Mouse (Mus musculus): Measurements from ENCODE around the gene Gm14851. TPM values are rescaled to one million over a fixed set of nuclear protein-coding genes. Genes with fewer than 3 reads are reported as not detected.
"Not testable (repeated sequence)": the region's sequence is repeated elsewhere in the genome, so short reads cannot be mapped to it uniquely, and the experiment has no call there.

The Gm14851 gene
- total RNA-seq (2014; rRNA removed) (not detected in 2 replicates), polyA plus RNA-seq (2015; fragmentation: Nextera tagmentation; extraction: Ambion mirVana) (not detected in 2 replicates)

- not testable (repeated sequence) for H3K4me3 ChIP-seq (ENCODE audit: low read depth, low read length); ATAC-seq; H3K27me3 ChIP-seq (ENCODE audit: insufficient read depth, low read length); H3K4me2 ChIP-seq (ENCODE audit: low read depth); DNase-seq; H3K9me3 ChIP-seq (ENCODE audit: low read length); H3K36me3 ChIP-seq (ENCODE audit: insufficient read depth); H3K9ac ChIP-seq; H3K4me1 ChIP-seq (ENCODE audit: insufficient read depth); H3K27ac ChIP-seq (ENCODE audit: low read depth, low read length)
- WGBS = no CpG with 5 or more reads among the region's 2 CpGs
Observed at GRCm38 (mm10) chr8:21095950-21096349, at the start of gene Gm14851. Gene Gm14851, minus strand, starts transcription at chr8:21096050.

DNA sequence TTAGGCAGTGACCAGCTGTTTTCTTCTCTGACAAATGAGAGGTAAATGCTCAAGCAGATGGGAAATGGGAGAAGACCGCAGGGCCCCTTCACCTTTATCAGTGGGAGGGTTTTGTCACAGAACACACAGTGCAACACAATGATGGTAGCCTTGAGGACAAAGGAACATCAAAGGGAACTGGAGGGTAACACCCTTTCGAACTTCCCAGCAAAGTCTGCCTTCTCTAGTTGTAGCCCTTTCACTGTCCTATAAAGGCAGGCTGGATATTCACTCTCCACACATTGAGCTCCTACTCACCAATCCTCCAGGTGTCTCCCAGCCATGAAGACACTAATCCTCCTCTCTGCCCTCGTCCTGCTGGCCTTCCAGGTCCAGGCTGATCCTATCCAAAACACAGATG lies 38.5 kb upstream of the Gm14851 start, which contains the start of gene Defa30:
Gene Defa30 (plus strand): TSS at position 301 of the 400 bp plus-strand sequence.
- not testable (repeated sequence) for H3K4me1 ChIP-seq (ENCODE audit: insufficient read depth); DNase-seq; H3K9me3 ChIP-seq (ENCODE audit: low read length); ATAC-seq; H3K36me3 ChIP-seq (ENCODE audit: insufficient read depth); H3K4me3 ChIP-seq (ENCODE audit: low read depth, low read length); H3K4me2 ChIP-seq (ENCODE audit: low read depth); H3K27me3 ChIP-seq (ENCODE audit: insufficient read depth, low read length); H3K27ac ChIP-seq (ENCODE audit: low read depth, low read length); H3K9ac ChIP-seq
- WGBS = 57% methylated on average over 3 of the region's 3 CpGs

DNA sequence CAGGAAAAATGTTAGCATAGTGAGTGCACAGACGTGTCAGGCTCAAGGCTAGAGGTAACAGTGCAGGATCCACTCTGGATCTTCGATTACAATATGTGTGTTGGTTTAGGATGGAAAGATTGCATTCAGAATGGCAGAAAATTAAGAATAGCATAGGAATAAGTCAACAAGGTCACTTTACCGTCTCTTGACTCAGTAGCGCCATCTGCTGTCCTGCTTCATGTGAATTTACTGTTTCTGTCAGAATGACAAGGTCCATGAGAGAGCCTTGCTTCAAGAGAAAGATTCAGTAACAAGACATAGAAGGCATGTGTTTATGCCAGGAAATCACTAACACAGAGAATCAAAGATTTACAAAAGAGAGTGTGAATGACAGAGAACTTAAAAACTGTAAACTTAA lies 2.7 kb downstream of the Gm14851 start:
- no peak overlapping the region for H3K4me3 ChIP-seq (ENCODE audit: low read depth, low read length)
- H3K9ac ChIP-seq = no peak overlapping the region
- WGBS = 49% methylated on average over 4 of the region's 4 CpGs
- ATAC-seq (no peak), DNase-seq (no peak)
- H3K36me3 ChIP-seq (ENCODE audit: insufficient read depth) = no peaks in the 10 kb centered on the region
- no peak overlapping the region for H3K4me2 ChIP-seq (ENCODE audit: low read depth)
- H3K27me3 ChIP-seq (ENCODE audit: insufficient read depth, low read length) = no peaks in the 10 kb centered on the region
- H3K27ac ChIP-seq (ENCODE audit: low read depth, low read length) = no peak overlapping the region
- no peaks in the 10 kb centered on the region for H3K4me1 ChIP-seq (ENCODE audit: insufficient read depth)
- no peaks in the 10 kb centered on the region for H3K9me3 ChIP-seq (ENCODE audit: low read length)
- no peak for TF ChIP-seq CTCF (IDR thresholded peaks at IDR 0.05; ENCODE audit: low read depth)

- H3K4me3 ChIP-seq (ENCODE audit: low read depth, low read length); ATAC-seq; H3K9ac ChIP-seq; H3K36me3 ChIP-seq (ENCODE audit: insufficient read depth); H3K27ac ChIP-seq (ENCODE audit: low read depth, low read length); H3K4me1 ChIP-seq (ENCODE audit: insufficient read depth); H3K9me3 ChIP-seq (ENCODE audit: low read length); DNase-seq; H3K27me3 ChIP-seq (ENCODE audit: insufficient read depth, low read length); H3K4me2 ChIP-seq (ENCODE audit: low read depth): not testable (repeated sequence)
Observed at GRCm38 (mm10) chr8:21084142-21084541, 11.7 kb downstream of the Gm14851 start, which contains the start of gene Defa25. Gene Defa25, plus strand, starts transcription at chr8:21084442.

DNA sequence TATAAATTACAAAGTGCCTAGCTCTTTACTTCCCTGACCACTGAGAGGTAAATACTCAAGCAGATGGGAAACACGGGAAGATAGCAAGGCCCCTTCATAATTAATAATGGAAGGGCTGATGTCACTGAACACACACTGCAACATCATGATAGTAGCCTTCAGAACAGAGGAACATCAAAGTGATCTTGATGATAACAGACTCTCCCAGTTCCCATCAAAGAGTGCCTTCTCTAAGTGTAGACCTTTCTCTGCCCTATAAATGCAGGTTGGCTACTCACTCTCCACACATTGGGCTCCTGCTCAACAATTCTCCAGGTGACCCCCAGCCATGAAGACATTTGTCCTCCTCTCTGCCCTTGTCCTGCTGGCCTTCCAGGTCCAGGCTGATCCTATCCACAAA lies 31.1 kb downstream of the Gm14851 start, which contains the start of gene Defa35:
Gene Defa35 (plus strand): TSS at position 301 of the 400 bp plus-strand sequence.
- H3K4me1 ChIP-seq (ENCODE audit: insufficient read depth); H3K4me2 ChIP-seq (ENCODE audit: low read depth); DNase-seq; H3K9ac ChIP-seq; H3K36me3 ChIP-seq (ENCODE audit: insufficient read depth); H3K9me3 ChIP-seq (ENCODE audit: low read length); ATAC-seq; H3K4me3 ChIP-seq (ENCODE audit: low read depth, low read length); H3K27me3 ChIP-seq (ENCODE audit: insufficient read depth, low read length); H3K27ac ChIP-seq (ENCODE audit: low read depth, low read length): not testable (repeated sequence)
- WGBS = 78% methylated on average over 1 of the region's 1 CpGs

GRCm38 (mm10) chr8:21054747-21055146 lies 41.1 kb downstream of the Gm14851 start, which contains the start of gene Defa23:
Gene Defa23, plus strand, starts transcription at chr8:21055047.
- not testable (repeated sequence) for H3K27me3 ChIP-seq (ENCODE audit: insufficient read depth, low read length); H3K4me1 ChIP-seq (ENCODE audit: insufficient read depth); H3K27ac ChIP-seq (ENCODE audit: low read depth, low read length); H3K4me3 ChIP-seq (ENCODE audit: low read depth, low read length); DNase-seq; H3K4me2 ChIP-seq (ENCODE audit: low read depth); H3K36me3 ChIP-seq (ENCODE audit: insufficient read depth); H3K9me3 ChIP-seq (ENCODE audit: low read length); ATAC-seq; H3K9ac ChIP-seq
- WGBS = no CpG with 5 or more reads among the region's 1 CpGs

Other genes with a start within 250 kb of the Gm14851 start
- gene Defb33, start 203.4 kb downstream of the Gm14851 start, total RNA-seq (2014; rRNA removed) = not detected in 2 replicates
- not detected in 2 replicates for gene Defb33, start 203.4 kb downstream of the Gm14851 start, polyA plus RNA-seq (2015; fragmentation: Nextera tagmentation; extraction: Ambion mirVana)
- not detected in 2 replicates for gene Gm15056, start 193.4 kb downstream of the Gm14851 start, total RNA-seq (2014; rRNA removed)
- not detected in 2 replicates for gene Gm15056, start 193.4 kb downstream of the Gm14851 start, polyA plus RNA-seq (2015; fragmentation: Nextera tagmentation; extraction: Ambion mirVana)
- not detected in 2 replicates for gene Gm6040, start 174.0 kb downstream of the Gm14851 start, total RNA-seq (2014; rRNA removed)
- gene Gm6040, start 174.0 kb downstream of the Gm14851 start, polyA plus RNA-seq (2015; fragmentation: Nextera tagmentation; extraction: Ambion mirVana) = not detected in 2 replicates
- gene AY761185, start 151.3 kb downstream of the Gm14851 start, total RNA-seq (2014; rRNA removed) = not detected in 2 replicates
- gene AY761185, start 151.3 kb downstream of the Gm14851 start, polyA plus RNA-seq (2015; fragmentation: Nextera tagmentation; extraction: Ambion mirVana) = not detected in 2 replicates
- not detected in 2 replicates for gene Defa21, start 70.5 kb downstream of the Gm14851 start, total RNA-seq (2014; rRNA removed)
- gene Defa21, start 70.5 kb downstream of the Gm14851 start, polyA plus RNA-seq (2015; fragmentation: Nextera tagmentation; extraction: Ambion mirVana) = not detected in 2 replicates
- not detected in 2 replicates for gene Defa23, start 41.0 kb downstream of the Gm14851 start, total RNA-seq (2014; rRNA removed)
- not detected in 2 replicates for gene Defa23, start 41.0 kb downstream of the Gm14851 start, polyA plus RNA-seq (2015; fragmentation: Nextera tagmentation; extraction: Ambion mirVana)
- gene Defa35, start 31.0 kb downstream of the Gm14851 start, total RNA-seq (2014; rRNA removed) = not detected in 2 replicates
- not detected in 2 replicates for gene Defa35, start 31.0 kb downstream of the Gm14851 start, polyA plus RNA-seq (2015; fragmentation: Nextera tagmentation; extraction: Ambion mirVana)
- gene Defa25, start 11.6 kb downstream of the Gm14851 start, total RNA-seq (2014; rRNA removed) = not detected in 2 replicates
- not detected in 2 replicates for gene Defa25, start 11.6 kb downstream of the Gm14851 start, polyA plus RNA-seq (2015; fragmentation: Nextera tagmentation; extraction: Ambion mirVana)
- gene Defa30, start 38.6 kb upstream of the Gm14851 start, total RNA-seq (2014; rRNA removed) = not detected in 2 replicates
- not detected in 2 replicates for gene Defa30, start 38.6 kb upstream of the Gm14851 start, polyA plus RNA-seq (2015; fragmentation: Nextera tagmentation; extraction: Ambion mirVana)
- gene Defa22, start 66.2 kb upstream of the Gm14851 start, total RNA-seq (2014; rRNA removed) = not detected in 2 replicates
- gene Defa22, start 66.2 kb upstream of the Gm14851 start, polyA plus RNA-seq (2015; fragmentation: Nextera tagmentation; extraction: Ambion mirVana) = not detected in 2 replicates
- not detected in 2 replicates for gene Defa31, start 95.6 kb upstream of the Gm14851 start, total RNA-seq (2014; rRNA removed)
- not detected in 2 replicates for gene Defa31, start 95.6 kb upstream of the Gm14851 start, polyA plus RNA-seq (2015; fragmentation: Nextera tagmentation; extraction: Ambion mirVana)
- not detected in 2 replicates for gene Gm15293, start 105.5 kb upstream of the Gm14851 start, total RNA-seq (2014; rRNA removed)
- not detected in 2 replicates for gene Gm15293, start 105.5 kb upstream of the Gm14851 start, polyA plus RNA-seq (2015; fragmentation: Nextera tagmentation; extraction: Ambion mirVana)
- gene Gm15292, start 153.7 kb upstream of the Gm14851 start, total RNA-seq (2014; rRNA removed) = not detected in 2 replicates
- gene Gm15292, start 153.7 kb upstream of the Gm14851 start, polyA plus RNA-seq (2015; fragmentation: Nextera tagmentation; extraction: Ambion mirVana) = not detected in 2 replicates
- gene Defa27, start 219.5 kb upstream of the Gm14851 start, total RNA-seq (2014; rRNA removed) = not detected in 2 replicates
- not detected in 2 replicates for gene Defa27, start 219.5 kb upstream of the Gm14851 start, polyA plus RNA-seq (2015; fragmentation: Nextera tagmentation; extraction: Ambion mirVana)
- gene Defa29, start 231.0 kb upstream of the Gm14851 start, total RNA-seq (2014; rRNA removed) = not detected in 2 replicates
- not detected in 2 replicates for gene Defa29, start 231.0 kb upstream of the Gm14851 start, polyA plus RNA-seq (2015; fragmentation: Nextera tagmentation; extraction: Ambion mirVana)